Mouse (Mus musculus) adrenal gland, adult 2 months (tissue): ENCODE results near the gene Fbn1. TPM values are rescaled to one million over a fixed set of nuclear protein-coding genes. Genes with fewer than 3 reads are reported as not detected.
"Not testable (repeated sequence)": the region's sequence is repeated elsewhere in the genome, so short reads cannot be mapped to it uniquely, and the experiment has no call there.

Experiments
- DNase-seq: peaks from one replicate; pipeline ENCODE4 v3.0.0; 2021
- polyA plus RNA-seq: library from polyadenylated mRNA; depleted of rRNA; stranded (reverse); fragments of >200 nt; gene quantifications from 2 replicates; pipeline ENCODE4 v1.2.3, GENCODE M21; 2012
- total RNA-seq, 2 experiments: library from RNA; stranded (reverse); gene quantifications; 2 replicates each; pipeline ENCODE4 v1.2.3; 2021

The Fbn1 gene
- total and polyA plus RNA-seq, 3 experiments = 5.0 to 26.0 (median 18.5) TPM

DNA sequence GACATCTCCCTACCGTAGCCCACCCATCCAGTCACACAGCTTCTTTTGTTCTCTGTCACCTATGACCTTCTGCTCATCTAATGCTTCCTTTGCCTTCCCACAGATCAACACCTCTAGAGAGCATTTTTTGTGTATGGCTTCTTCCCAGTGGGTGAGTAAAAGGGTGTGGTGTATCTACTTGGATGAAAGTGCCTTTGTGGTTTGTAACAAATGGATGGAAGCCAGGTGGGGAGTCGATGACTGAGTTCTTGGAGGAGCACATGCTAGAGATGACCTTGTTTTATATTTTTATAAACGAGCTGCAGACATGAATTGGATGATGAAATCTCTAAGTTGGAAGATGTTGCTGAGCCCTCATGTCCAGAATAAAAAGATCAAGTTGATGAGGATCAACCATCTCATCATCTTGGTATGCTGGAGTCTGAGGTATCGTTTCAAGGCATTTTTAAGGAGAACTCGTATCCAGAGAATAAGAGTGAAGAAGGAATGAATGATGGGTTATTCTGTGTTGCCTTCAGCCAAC is 213.8 kb downstream of the Fbn1 start:
- peak; percentile 34 for DNase-seq

DNA sequence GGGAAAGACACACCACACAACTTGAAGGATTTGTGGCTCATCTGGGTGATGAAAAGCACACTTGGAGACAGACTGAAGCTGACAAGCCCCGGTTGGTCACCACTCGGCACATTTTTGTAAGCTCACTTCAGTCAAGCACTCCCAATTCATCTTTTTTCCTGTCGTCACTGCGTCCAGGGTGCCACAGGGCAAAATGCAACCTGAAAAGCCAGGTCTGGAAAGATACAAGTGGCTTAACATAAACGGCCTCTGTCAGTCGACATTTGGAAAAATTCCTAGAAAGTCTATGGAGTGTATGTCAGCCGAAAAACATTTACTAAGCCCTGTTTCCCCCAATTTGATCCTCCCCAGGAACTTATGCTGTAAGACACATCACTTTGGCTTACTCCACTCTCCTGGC is 215.2 kb downstream of the Fbn1 start:
- DNase-seq = no peak

DNA sequence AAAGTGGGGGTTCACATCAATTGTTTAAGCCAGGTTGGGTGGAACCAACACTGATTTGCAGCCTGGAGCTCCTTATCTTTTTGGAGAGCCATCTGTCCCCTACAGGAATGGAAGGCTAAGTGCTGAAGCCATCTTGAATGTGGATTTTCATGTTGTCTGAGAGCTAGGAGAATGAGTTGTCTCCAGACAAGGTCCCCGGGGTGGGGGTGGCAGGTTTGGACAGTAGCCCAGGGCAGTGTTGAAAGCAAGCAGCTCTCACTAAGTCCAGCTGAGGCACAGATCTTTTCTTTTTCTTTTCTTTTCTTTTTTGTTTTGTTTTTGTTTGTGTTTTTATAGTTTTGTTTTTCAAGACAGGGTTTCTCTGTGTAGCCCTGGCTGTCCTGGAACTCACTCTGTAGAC is 216.7 kb downstream of the Fbn1 start:
- peak; percentile 25 for DNase-seq

DNA sequence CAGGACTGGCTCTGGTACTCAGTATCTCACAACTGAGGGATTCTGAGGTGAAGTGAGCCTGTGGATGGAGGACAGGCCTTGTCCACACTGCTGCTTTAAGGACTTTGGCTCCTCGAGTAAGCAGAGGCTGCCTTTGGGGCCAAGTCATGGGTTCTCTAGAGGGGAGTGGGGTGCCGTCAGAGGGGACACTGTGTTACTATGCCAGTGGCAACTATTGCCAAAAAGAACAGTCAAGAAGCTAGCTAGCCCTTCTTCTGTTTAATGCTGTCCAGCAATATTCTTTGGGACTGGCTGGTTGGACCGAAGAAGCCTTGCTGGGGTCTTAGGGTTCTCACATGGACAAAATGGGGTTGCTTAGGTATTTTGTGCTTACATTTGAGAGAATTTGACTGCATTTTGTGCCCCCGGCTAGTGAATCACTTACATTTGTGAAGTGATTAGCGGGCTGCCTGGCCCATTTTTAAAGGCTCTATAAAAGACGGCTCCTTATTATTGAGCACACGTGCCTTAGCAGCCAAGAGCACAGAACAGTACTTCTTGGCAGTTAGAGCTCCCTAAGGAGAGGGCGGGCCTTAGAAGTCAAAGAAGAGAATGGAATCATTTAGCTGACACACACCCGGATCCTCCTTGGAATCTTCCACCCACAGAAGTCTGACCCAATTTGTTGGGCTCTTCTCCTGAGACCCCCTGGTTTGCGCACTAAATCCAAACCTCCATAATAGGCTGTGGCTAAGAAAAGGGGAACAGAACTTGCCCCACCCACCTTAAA is 217.4 kb downstream of the Fbn1 start:
- no peak for DNase-seq

DNA sequence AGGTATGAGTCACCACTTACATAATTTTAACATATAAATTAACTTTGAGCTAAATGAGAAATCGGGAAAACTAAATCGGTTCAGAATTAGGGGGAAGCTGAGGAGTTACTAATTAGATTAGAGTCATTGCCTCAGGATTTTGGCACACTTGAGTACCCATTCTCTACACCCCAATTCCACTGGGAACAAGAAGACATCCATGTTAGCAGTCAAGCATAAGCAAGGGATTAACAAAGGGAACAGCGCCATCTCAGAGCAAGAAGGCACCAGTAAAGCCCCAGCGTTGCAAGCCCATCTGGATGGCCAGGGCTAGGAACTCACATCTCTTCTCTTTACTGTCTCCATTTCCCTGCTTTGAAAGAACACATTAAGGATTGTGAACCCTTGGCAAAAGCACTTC is 222.0 kb downstream of the Fbn1 start:
- no peak for DNase-seq

DNA sequence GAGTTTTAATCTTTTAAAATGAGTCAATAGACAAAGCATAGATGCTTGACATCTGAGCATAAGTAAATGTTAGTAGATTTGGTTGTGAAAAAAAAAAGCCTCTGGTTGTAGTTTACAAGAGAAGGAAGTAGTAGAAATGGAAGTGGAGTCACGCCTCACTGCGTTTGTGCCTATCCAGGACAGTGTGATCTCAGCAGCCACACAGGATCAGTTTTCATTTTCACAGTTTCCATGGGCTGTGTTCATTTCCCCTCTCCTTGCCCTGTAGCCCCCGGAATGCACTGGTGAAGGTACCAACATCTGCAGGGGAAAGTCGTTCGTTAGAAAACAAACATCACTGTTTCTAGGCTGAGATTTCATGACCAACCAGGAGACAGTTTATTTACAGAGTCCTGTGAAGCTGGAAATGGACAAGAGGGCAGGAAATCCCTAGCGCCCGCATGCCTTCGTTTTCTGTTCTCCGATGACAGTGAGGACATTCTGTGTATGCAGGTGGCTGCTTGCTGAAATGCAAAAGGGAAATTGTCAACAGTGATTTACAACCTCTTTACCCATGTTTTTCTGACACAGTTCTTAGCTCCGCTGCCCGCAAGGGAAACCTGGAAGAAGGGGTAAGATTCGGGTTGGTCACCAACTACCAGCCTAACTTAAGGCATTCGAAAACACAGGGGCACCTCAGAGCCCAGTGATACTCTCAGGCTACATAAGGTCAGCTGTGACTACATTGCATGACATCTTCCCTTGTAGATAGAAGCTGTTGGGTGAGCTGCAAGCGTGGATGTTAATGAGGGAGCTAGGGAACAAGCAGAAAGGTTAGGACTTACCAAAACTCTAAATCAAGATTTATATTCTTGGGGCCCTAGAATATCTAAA is 225.2 kb downstream of the Fbn1 start:
- DNase-seq = no peak

DNA sequence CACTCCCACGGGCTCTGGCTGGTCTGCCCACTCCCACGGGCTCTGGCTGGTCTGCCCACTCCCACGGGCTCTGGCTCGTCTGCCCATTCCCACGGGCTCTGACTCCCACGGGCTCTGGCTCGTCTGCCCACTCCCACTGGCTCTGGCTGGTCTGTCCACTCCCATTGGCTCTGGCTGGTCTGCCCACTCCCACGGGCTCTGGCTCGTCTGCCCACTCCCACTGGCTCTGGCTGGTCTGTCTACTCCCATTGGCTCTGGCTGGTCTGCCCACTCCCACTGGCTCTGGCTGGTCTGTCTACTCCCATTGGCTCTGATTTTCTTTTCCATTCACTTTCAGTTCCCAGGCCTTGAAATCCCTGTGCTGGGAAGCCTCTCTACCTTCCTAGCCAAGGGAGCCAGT is 227.8 kb downstream of the Fbn1 start:
- not testable (repeated sequence) for DNase-seq

DNA sequence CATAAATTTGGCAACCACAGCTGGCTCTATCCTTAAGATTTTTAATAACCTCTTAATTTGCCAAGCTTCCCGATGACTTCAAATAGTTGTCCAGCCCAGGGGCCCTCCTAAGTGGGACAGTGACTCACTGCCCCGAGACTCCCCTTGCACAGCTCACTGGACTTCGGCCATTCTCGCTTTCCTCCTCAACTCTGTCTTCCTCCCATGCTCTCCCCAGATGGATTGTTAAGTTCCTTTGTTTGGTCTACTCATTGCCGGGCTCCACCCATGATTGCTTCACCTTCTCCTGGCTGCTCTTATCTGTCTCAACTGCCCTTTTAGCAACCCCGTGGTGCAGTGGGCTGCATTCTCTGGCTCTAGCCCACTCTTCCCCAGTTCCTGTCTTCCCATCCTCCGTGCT is 229.3 kb downstream of the Fbn1 start:
- peak; percentile 15 for DNase-seq

DNA sequence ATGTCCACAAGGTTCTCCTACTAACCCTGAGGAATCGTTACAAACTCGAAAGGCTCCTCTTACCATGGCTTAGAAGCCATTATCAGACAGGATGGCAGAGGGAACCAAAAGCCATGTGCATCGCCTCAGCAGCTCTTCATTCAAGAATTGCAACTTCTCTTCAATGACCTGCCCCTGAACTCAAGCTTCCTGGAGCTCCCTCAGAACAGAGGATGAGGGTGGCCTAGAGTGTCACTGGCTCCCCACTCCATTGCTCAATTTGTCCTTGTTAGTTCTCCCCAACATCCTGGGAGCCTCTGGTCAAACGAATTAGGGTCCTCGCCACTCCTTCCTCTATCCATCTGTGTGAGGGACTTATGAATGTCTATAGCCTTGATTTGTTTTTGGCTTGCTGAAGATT is 231.1 kb downstream of the Fbn1 start:
- no peak for DNase-seq

DNA sequence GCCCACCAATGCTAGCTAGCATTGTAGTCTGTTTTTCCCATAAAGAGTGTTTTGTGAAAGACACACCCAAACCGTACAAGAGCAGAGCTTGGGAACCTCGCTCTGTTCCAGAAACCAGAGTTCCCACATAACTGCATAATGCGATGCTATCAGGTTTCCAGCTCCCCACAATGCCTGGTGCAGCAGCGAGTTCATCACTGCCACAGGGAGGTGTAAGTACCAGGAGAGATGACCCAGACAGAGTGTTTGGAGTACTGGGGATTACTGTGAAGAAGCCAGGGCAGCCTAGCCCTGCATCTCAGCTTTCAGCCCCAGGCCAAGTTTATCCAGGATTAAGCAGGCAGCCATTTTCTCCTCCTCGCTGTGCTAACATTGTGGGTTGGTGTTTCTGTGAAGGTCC is 232.2 kb downstream of the Fbn1 start:
- no peak for DNase-seq

DNA sequence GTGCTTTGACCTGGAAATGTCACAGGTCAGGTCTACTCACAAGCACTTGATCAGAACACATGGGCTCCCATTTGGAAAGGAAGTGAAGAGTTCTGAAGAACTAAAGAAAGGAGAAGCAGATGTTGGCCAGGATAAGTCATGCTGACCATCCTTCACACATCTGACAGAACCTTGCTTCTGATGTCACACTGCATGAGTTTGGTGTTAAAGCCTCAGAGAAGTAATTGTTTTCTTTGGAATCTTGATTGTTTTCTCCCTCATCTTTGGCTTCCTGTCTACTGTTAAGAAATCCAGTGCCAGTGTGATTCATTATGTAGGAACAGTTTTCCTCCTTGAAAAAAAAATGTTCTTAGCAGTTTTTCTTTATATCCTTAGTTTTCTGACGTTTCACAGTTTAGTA is 238.9 kb downstream of the Fbn1 start:
- no peak for DNase-seq

DNA sequence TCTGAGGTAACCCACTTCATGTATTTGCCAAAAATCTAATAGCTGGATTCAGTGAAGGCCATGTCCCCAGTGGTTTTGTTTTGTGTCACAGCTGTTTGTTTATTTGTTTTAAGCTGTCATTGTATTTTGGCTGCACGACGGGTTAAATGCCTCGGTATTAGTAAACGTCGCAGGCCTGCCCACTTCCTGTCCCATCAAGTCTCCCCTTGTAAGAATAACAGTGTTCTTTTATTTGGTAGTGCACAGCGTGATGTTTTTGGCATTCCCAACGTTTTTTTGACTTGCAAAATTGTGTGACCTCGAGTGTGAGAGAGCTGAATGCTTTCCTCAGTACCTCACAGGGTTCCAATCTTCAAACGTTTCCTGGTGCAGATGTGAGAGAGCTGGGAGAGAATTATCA is 244.0 kb downstream of the Fbn1 start:
- DNase-seq = peak; percentile 30

DNA sequence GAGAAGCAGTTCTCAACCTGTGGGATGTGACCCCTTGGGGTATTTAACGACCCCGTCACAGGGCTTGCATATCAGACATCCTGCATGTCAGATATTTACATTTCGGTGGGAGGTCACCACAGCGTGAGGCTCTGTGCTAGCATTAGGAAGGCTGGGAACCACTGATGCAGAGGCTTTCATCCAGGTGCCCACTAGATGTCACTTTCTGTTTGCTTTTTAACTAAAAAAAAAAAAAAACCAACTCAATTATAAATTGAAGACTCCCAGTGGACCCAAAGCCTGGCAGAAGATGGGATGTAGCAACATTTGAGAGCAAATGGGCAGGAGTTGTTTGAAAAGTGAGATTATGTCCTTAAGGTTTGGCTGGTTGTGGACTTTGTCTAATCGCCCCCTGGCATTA is 244.7 kb downstream of the Fbn1 start:
- no peak for DNase-seq

DNA sequence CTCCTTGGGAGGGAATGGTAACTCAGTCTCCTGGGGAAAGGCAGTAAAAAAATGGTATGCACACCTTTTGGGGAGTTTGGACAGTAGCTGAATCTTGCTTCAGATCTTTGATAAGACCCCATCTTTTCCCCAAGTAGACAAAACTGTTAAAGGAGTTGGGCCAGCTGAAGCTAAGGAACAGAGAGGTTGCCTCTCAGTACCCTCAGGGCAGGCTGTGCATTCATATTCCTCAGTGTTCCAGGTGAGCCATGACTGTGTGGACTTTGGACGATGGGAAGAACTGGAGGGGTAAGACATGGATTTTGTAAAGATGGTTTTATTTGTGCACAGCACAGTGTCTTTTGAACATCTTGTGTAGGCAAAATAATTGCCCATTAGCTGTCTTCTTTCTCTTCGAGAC is 247.5 kb downstream of the Fbn1 start:
- no peak for DNase-seq

DNA sequence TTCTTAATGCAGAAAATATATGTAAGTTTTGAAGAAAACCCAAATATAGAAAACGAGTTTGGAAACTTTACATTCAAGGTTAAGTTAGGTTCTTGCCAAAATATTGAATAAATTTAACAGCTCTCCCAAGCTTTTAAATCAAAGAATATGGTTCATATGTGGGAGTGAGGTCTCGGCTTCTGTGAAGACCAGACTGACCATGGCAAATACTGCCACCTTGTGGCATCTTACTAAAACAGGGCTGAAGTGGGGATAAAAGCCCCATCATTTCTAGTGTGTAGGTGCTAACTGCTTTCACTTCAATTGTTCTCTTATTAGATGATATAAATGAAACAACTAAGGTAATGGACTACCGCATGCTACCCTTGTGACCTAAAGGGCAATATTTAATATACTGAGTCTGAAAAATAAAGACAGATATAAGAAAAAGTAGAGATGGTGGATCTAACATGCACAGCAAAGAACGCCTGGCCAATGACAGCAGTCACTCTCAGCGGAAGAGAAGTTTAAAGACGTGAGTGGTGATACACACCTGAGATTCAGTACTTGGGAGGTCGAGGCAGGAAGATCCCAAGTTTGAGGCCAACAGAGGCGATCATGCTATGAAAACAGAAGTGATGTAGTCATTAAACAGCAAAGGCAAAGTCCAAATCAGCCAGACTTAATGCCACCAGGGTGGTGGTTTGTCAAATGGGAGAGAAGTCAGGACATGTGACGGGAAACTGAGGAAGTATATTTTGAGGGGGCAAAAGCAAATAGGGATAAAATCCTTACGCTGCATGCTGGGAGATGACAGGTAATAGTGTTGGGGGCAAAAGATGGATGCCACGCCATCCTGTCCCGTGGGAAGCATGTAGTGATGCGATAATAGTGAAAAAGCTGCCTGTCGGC is 248.3 kb downstream of the Fbn1 start:
- DNase-seq = no peak

DNA sequence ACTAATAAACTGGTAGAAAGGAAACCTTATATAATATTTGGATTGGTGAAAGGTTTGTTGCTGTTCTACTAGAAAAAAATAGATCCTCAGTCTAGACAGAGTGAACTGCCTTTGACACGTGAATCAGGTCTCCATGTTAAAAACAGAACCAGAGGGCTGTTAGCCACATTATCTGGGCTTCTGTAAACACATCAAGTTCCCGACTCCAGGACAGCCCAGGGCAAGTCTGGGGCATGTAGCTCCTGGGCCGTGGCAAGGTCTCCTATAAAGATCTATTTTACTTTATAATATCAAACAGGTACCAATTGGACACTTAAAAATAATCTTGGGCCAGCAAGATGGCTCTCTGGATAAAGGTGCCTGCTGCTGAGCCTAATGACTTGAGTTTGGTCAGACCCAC is 251.9 kb downstream of the Fbn1 start:
- DNase-seq = no peak

DNA sequence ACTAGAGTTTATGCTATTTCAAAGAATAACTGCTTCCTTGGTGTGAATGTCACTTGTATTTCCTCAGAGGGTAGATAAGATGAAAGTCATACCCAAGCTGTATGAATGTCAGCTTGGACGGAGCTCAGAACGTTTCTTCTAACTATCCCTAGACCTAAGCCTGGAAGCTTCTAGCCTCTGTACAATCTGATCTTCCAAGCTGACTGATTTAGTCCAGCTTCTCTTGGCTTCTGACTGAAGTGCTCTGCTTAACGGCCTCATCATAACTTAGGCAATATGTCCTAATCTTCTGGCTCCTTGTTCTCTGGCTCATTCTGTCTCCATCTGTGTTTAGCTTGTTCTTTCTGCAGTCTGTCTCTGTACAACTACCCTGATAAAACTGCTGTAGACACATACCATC is 253.2 kb downstream of the Fbn1 start:
- DNase-seq = no peak

DNA sequence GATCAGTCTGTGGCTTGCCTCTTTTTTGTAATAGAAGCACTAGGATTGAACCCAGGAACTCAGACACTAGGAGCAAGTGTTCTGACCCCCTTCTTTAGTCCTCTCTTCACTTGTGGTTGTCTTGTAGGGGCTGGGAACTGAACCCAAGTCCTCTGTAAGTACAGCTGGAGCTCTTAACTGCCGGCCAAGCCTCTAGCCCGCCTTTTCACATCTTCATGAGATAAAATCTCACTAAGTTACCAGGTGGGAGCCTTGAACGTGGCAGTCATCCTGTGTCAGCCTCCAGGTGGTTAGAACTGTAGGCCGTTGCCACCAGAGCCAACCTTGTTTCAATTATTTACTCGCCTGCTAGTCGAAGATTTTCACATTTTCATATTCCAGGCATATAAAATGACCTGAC is 254.1 kb downstream of the Fbn1 start:
- DNase-seq = no peak

DNA sequence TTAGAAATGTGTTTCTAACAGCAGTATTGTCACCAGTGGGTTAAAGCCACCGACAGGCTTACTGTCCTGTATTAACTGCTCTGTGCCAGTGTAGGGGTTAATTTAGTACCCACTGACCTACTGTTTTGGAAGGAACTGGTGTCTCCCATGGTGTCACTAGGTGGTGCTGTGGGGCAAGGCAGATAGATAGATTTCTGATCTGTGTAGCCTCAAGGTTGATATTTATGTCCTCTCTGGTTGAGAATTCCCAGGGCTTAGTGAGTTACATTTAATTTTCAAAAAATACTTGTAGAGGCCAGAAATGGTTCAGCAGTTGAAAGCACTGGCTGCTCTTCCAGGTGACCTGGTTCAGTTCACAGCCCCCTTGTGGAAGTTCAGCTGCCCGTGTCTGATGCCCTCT is 255.5 kb downstream of the Fbn1 start:
- DNase-seq = peak; percentile 47

DNA sequence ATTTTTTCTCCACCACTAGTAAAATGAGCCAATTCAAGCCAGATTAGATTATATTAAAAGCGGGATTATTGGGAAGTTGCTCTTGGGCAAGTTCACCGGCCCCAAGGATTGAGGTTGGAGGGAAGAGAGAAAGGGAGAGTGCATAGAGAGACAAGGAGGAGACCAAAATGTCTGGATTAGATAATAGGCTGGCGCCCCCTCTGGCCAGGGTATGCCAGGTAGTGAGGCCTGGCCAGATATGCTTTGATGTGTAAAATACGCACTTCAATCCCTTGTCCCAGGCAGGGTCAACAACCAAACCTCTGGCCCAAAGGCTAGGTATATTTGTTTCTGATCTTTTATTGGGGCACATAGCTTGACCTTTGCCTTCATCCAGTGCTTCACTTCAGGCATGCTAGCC is 256.0 kb downstream of the Fbn1 start:
- DNase-seq = no peak
